Mouse (Mus musculus) 3T3-L1 (cell line): ENCODE measurements around the gene Hmx2.

Source experiments
- DNase-seq: peaks from one replicate; pipeline ENCODE4 v3.0.0-alpha.2; 2015; ENCODE audit warnings: low read depth, low spot score

Hmx2 gene

GRCm38 (mm10) chr7:131548473-131548872, at the start of gene Hmx2:
Gene Hmx2, plus strand, starts transcription at chr7:131548773.
- DNase-seq = no peak

GRCm38 (mm10) chr7:131503739-131504138, 44.8 kb upstream of the Hmx2 start:
- no peak for DNase-seq

- peak; percentile 61 for DNase-seq
These were observed 8.6 kb upstream of the Hmx2 start for GRCm38 (mm10) chr7:131539979-131540378.

DNA sequence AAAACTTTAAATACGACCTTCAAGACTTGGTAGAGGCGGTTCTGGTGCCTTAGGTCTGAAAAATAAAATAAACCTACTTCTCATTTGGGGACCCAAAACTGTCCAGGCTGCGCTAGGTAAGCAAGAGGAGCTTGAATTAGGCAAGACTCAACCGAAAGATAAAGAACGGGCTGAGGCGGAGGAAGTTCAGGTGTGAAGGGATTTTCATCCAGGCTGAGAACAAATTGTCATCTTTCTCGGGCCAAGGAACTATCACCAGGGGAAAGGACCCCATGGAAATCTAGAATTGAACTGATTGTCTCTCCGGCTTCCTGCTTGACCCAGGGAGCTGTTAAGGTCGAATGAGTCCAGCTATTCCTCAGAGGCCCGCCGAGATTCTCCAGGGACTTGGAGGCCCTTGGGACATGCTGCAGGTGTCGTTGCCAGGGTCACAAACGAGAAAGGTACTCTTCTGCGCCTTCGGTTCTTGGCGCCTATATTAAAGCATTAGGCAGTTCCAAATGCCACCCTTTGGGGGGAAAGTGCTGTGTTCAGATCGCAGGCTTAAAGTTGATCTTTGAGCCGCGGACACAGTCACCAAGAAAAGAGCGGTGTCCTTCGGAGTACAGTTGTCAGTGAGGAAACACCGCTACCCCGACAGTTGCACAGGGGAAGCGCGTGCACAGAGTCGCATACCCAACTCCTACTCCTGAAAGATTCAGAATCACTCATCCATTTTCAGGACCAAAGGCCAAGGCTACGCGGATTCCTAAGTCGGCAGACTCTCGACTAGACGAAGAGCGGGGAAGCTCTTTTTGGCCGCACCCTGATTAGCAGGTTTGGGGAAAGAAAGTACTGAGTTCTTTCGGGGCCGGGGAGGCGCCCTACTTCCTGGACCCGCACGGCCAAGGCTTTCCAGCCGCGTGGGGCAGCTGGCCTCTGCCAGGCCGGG, 7.1 kb upstream of the Hmx2 start:
- DNase-seq = no peak

DNA sequence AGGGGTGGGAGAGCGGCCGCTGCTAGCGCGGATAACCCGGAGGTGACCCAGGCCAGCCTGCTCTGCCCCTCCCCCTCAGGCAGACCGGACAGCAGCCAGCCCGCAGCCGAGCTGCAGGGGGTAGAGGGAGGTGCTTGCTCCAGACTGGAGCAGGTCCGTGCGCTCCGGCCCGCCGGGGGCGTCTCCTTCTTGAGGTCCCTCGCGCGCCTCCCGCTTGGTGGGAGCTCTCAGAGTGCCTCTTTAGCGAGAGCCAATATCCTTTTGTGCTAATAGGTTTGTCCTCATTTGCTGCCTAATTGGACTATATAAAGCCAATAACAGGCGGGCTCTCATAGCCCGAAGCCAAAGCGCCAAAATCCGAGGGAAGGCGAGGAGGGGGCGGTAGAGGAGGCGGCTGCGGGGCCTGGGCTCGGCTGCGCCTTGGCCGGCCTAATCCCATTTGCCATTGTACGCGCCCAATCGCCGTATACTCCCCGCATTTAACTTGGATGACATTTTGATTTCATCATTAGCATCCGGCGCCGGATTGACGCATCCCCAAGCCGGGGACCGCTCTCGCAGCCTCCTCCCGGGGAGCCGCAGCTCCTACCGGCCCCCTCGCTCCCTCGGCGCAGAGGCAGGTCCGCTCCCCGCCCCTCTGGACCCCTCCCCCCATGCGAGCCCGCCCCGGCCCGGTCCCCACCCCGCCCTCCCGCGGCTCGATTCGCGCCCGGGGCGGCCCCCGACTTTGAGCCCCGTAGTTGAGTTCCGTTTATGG, 6.3 kb upstream of the Hmx2 start, which contains the start of gene Hmx3:
TSS of gene Hmx3 (plus strand) at position 753 of the 757 bp plus-strand sequence.
- DNase-seq = no peak

GRCm38 (mm10) chr7:131542872-131543622, 5.5 kb upstream of the Hmx2 start:
- no peak for DNase-seq

DNA sequence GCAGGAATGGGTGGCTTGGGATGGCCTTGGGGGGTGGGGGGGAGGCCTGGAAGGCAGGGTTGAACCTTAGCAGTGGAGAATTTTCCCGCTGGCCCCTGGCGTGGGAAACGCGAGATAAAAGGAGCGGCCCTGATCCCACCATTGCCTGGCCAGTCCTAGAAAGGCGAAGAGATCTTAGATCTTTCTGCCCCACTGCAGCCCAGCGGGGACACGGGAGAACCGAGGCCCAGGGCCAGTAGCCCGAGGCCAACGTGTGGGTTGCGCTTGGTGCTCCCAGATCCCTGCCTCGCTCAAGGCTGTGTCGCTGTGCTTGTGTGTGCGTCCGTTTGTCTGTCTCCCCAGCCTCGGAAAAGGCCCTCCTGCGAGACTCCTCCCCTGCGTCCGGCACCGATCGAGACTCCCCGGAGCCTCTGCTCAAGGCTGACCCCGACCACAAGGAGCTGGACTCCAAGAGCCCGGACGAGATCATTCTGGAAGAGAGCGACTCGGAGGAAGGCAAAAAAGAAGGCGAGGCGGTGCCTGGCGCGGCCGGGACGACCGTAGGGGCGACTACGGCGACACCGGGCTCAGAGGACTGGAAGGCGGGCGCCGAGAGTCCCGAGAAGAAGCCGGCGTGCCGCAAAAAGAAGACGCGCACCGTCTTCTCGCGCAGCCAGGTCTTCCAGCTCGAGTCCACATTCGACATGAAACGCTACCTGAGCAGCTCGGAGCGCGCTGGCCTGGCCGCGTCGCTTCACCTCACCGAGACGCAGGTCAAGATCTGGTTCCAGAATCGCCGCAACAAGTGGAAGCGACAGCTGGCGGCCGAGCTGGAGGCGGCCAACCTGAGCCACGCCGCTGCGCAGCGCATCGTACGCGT, 4.7 kb upstream of the Hmx2 start:
- DNase-seq = no peak

DNA sequence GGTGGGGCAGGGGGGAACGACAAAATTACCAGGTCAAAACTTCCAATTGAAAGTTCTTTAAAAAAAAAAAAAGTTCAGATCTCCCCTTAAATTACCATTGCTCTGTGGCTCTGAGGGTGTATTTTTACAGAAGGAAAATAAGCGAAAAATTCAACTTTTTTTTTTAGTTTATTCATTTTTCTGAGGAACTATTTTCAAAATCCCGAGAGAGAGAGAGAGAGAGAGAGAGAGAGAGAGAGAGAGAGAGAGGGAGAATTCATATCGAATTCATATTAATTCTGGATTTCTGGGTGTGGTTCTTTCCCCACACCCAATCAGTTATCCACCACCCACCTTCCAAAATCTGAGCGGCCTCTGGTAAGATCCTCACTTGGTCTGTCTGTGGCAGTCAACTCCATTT, 3.7 kb upstream of the Hmx2 start:
- DNase-seq = no peak

GRCm38 (mm10) chr7:131545701-131546385, 2.7 kb upstream of the Hmx2 start:
- no peak for DNase-seq

DNA sequence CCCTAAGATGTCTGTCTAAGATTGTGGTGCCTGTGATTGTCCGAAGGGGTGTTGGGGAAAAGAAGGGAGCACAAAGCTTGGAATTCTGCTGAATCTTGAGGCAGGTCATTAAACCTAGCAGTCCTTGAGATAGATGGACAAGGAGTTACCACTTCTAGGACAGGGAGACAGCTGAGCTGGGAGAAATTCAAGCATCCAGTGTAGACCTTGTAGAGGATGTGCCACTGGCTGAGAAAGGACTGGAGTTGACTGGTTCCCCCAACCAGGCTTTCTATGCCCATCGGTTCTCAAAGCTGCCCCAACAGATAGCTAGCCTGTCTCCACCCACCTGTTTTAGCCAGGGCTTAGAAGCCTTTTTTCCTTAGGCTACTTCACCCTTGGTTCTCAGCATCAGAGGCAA, 2.1 kb upstream of the Hmx2 start:
- DNase-seq = no peak

DNA sequence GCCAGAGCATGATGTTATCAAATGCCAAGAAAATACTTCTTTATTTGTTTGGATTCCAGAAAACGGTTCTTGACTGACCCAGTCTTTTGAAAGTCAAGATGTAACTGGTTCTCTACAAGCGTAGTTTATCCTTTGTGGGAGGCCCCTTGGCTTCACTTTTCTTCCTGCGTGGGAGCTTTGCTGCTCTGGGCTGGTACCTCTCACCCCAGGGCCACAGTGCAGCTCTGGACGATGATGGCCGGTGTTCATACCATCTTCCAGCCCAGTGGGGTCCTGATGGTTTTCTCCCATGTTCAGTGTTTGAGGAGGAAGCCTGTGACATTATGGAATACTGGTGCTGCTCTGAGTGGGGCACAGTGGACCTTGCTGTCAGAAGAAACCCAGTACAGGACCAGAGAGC, 1.1 kb upstream of the Hmx2 start:
- no peak for DNase-seq

DNA sequence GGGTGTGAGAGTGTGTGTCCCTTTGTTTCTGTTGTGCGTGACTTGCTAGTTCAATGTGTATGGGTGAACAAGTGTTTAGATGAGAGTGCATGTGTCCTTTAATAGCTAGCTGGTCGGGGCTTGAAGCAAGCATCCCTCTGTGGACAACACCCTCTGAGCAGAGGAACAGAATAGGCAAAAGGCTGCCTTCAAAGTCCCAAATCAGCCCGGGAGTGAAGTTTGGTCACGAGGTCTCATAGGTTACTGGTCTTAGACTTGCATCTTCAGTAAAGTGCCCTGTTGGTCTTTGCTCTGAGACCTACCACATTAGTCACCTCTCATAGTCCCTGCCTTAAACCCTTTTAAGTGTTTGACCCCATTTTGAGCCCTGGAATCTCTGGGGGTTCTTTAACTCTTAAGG, 2.9 kb downstream of the Hmx2 start:
- DNase-seq = no peak

- DNase-seq = no peak
These were observed 3.6 kb downstream of the Hmx2 start for GRCm38 (mm10) chr7:131551931-131552741.

DNA sequence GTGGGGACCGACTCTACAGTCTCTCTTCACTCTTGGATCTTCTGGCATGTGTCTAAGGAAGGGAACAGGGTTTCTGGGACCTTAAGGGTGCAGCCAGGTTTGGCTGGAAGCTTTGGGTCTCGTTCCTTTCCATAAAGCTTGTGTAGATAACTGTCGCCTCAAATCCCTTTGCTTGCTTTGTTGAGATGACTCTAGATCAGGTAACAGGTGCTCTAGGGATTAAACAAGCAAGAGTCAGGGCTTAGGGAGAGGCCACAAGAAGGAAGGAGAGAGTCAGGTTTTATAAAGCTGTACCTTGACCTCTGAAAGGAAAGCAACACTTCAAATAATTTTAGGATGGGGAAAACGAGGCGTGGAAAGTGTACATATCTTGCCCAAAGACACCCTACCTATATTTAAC, 4.2 kb downstream of the Hmx2 start:
- no peak for DNase-seq

DNA sequence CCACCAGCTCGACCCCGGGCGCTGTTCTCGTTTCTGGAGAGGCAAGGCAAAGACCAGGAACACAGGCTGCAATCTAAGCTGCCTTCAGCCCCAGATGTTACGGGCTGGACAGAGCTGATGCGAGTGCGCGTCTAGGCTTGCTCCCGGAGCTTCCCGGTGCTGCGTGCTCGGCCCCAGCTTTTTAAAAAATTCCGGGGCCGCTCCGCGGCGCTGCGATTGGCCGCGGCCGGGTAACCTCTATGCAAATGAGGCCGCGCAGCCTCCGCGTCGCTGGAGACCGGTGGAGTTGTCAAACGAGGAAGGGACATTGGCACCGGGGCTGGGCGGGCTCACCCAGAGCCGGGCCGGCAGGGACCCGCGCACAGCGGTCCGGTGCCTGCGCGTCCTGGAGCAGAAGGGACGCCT, 5.2 kb downstream of the Hmx2 start:
- DNase-seq = no peak

DNA sequence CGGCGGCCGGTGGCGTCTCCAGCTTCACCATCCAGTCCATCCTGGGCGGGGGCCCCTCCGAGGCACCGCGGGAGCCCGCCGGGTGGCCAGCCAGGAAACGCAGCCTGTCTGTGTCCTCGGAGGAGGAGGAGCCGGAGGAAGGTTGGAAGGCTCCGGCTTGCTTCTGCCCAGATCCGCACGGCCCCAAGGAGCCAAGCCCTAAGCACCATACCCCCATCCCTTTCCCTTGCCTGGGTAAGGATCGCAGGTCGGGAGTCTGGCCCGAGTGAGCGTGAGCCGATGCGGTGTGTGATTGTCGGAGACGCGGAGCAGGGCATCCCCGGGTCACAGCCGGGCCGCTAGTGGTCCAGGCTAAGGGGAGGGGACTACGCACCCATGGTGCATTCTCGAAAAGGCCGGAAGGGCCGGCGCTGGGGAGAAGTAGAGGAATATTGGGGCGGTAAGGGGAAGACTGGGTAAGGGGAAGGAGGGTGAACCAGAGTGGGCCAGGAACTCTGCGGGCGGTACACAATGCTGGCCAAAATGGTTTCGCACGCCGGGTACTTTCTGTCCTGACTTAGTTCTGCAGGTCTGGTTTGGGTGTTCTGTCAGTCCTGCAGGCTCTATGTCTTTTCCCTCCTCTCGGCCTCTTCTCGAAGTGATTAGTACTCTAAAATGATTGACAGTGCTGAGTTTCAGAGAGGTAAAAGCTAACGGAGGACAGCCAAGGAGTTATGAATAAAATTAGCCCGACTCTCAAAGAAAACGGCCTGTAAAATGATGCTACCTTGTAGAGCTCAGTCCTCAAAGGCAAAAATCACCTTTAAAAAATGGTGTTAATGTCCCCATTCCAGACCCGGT, 6.0 kb downstream of the Hmx2 start:
- DNase-seq = no peak

GRCm38 (mm10) chr7:131555301-131556081, 6.9 kb downstream of the Hmx2 start:
- DNase-seq = no peak

DNA sequence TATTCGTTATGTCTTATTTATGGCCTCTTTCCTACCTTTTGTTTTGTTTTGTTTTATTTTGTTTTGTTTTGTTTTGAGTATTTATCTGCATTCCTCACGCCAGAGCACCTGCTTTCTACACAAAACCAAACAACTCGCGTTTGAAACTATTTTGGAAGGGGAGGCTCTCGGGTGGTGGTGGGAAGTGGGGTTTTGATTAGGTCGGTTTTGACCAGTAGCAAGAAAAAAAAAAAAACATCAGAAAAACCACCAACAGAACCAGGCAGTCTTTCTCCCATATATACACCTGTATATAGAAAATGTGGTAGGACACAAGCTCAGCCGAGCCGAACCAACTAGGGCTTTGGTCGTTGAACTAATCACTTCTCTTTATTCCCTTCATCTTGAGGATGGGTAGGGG, 7.5 kb downstream of the Hmx2 start:
- DNase-seq = no peak
